Mouse (Mus musculus): ENCODE results near the gene Anxa2. TPM values are rescaled to one million over a fixed set of nuclear protein-coding genes. Genes with fewer than 3 reads are reported as not detected.

Anxa2 gene
- polyA plus RNA-seq, 1 experiment from 2014 or later: 858 TPM

GRCm38 (mm10) chr9:69483811-69484210 lies 30.4 kb downstream of the Anxa2 start:
- Histone ChIP-seq H3K9ac (no peak overlapping the region), H3K4me2 (no peak overlapping the region), H3K27ac (no peak overlapping the region), H3K27me3 (no peaks in the 10 kb centered on the region), H3K4me1 (no peaks in the 10 kb centered on the region), H3K9me3 (no peaks in the 10 kb centered on the region), H3K36me3 (peaks cover 87% of the 10 kb centered on the region), H3K4me3 (no peak overlapping the region)
- 60% methylated on average over 12 of the region's 12 CpGs for WGBS
- ATAC-seq (ENCODE audit: borderline replicate concordance, extremely low read depth, low FRiP score, low TSS enrichment): no peak

- H3K4me2 ChIP-seq: no peak overlapping the region
- no peak overlapping the region for H3K9ac ChIP-seq
- WGBS: 57% methylated on average over 8 of the region's 8 CpGs
- no peaks in the 10 kb centered on the region for H3K27me3 ChIP-seq
- H3K27ac ChIP-seq: no peak overlapping the region
- H3K4me1 ChIP-seq: no peaks in the 10 kb centered on the region
- peaks cover 97% of the 10 kb centered on the region for H3K36me3 ChIP-seq
- ATAC-seq (ENCODE audit: borderline replicate concordance, extremely low read depth, low FRiP score, low TSS enrichment): no peak
- H3K9me3 ChIP-seq: no peaks in the 10 kb centered on the region
- no peak overlapping the region for H3K4me3 ChIP-seq
Observed at GRCm38 (mm10) chr9:69486140-69486539, 32.7 kb downstream of the Anxa2 start.

GRCm38 (mm10) chr9:69488510-69488909 lies 35.1 kb downstream of the Anxa2 start:
- Histone ChIP-seq H3K36me3 (peaks cover 100% of the 10 kb centered on the region), H3K4me2 (no peak overlapping the region), H3K27ac (peak overlapping the region; percentile 11; the same call in 1 of the 2 replicates), H3K27me3 (no peaks in the 10 kb centered on the region), H3K4me3 (no peak overlapping the region), H3K9me3 (no peaks in the 10 kb centered on the region), H3K9ac (no peak overlapping the region), H3K4me1 (no peaks in the 10 kb centered on the region)
- WGBS: 37% methylated on average over 8 of the region's 8 CpGs
- ATAC-seq (ENCODE audit: borderline replicate concordance, extremely low read depth, low FRiP score, low TSS enrichment): no peak

- ATAC-seq (ENCODE audit: borderline replicate concordance, extremely low read depth, low FRiP score, low TSS enrichment): no peak
- H3K36me3 ChIP-seq: peaks cover 97% of the 10 kb centered on the region
- WGBS: 33% methylated on average over 5 of the region's 5 CpGs
- H3K4me1 ChIP-seq: no peaks in the 10 kb centered on the region
- H3K4me3 ChIP-seq: no peak overlapping the region
- H3K4me2 ChIP-seq: no peak overlapping the region
- H3K27me3 ChIP-seq: no peaks in the 10 kb centered on the region
- H3K9ac ChIP-seq: no peak overlapping the region
- H3K27ac ChIP-seq: peak overlapping the region; percentile 11; the same call in 1 of the 2 replicates
- H3K9me3 ChIP-seq: no peaks in the 10 kb centered on the region
Observed at GRCm38 (mm10) chr9:69488972-69489371, 35.6 kb downstream of the Anxa2 start.

GRCm38 (mm10) chr9:69492809-69493208 lies 39.4 kb downstream of the Anxa2 start:
- H3K9ac ChIP-seq: no peak overlapping the region
- no peaks in the 10 kb centered on the region for H3K4me1 ChIP-seq
- no peak overlapping the region for H3K4me2 ChIP-seq
- 97% methylated on average over 6 of the region's 6 CpGs for WGBS
- no peaks in the 10 kb centered on the region for H3K27me3 ChIP-seq
- H3K4me3 ChIP-seq: no peak overlapping the region
- H3K36me3 ChIP-seq: peaks cover 58% of the 10 kb centered on the region
- H3K9me3 ChIP-seq: no peaks in the 10 kb centered on the region
- no peak for ATAC-seq (ENCODE audit: borderline replicate concordance, extremely low read depth, low FRiP score, low TSS enrichment)
- no peak overlapping the region for H3K27ac ChIP-seq

- H3K9ac ChIP-seq: no peak overlapping the region
- H3K4me2 ChIP-seq: no peak overlapping the region
- no peaks in the 10 kb centered on the region for H3K9me3 ChIP-seq
- no peaks in the 10 kb centered on the region for H3K36me3 ChIP-seq
- H3K4me1 ChIP-seq: no peaks in the 10 kb centered on the region
- no peak for ATAC-seq (ENCODE audit: borderline replicate concordance, extremely low read depth, low FRiP score, low TSS enrichment)
- WGBS: 29% methylated on average over 6 of the region's 6 CpGs
- no peak overlapping the region for H3K27ac ChIP-seq
- peaks cover 25% of the 10 kb centered on the region; the same call in 1 of the 2 replicates for H3K27me3 ChIP-seq
- no peak overlapping the region for H3K4me3 ChIP-seq
Observed at GRCm38 (mm10) chr9:69502504-69502903, 49.1 kb downstream of the Anxa2 start.

GRCm38 (mm10) chr9:69505611-69506010 lies 52.2 kb downstream of the Anxa2 start:
- H3K4me1 ChIP-seq: no peaks in the 10 kb centered on the region
- no peak overlapping the region for H3K4me2 ChIP-seq
- no peaks in the 10 kb centered on the region for H3K36me3 ChIP-seq
- no peak overlapping the region for H3K27ac ChIP-seq
- no peak overlapping the region for H3K4me3 ChIP-seq
- no peaks in the 10 kb centered on the region for H3K9me3 ChIP-seq
- peaks cover 43% of the 10 kb centered on the region for H3K27me3 ChIP-seq
- WGBS: 10% methylated on average over 7 of the region's 7 CpGs
- H3K9ac ChIP-seq: no peak overlapping the region
- ATAC-seq (ENCODE audit: borderline replicate concordance, extremely low read depth, low FRiP score, low TSS enrichment): no peak

GRCm38 (mm10) chr9:69507206-69507605 lies 53.8 kb downstream of the Anxa2 start:
- 42% methylated on average over 11 of the region's 11 CpGs for WGBS
- H3K4me3 ChIP-seq: no peak overlapping the region
- peaks cover 43% of the 10 kb centered on the region for H3K27me3 ChIP-seq
- H3K9ac ChIP-seq: no peak overlapping the region
- no peak overlapping the region for H3K4me2 ChIP-seq
- H3K27ac ChIP-seq: no peak overlapping the region
- no peaks in the 10 kb centered on the region for H3K9me3 ChIP-seq
- H3K4me1 ChIP-seq: no peaks in the 10 kb centered on the region
- H3K36me3 ChIP-seq: no peaks in the 10 kb centered on the region
- no peak for ATAC-seq (ENCODE audit: borderline replicate concordance, extremely low read depth, low FRiP score, low TSS enrichment)

- H3K9me3 ChIP-seq: no peaks in the 10 kb centered on the region
- H3K27me3 ChIP-seq: peaks cover 40% of the 10 kb centered on the region
- no peak overlapping the region for H3K4me3 ChIP-seq
- no peak overlapping the region for H3K9ac ChIP-seq
- 69% methylated on average over 8 of the region's 8 CpGs for WGBS
- H3K4me1 ChIP-seq: no peaks in the 10 kb centered on the region
- no peaks in the 10 kb centered on the region for H3K36me3 ChIP-seq
- no peak for ATAC-seq (ENCODE audit: borderline replicate concordance, extremely low read depth, low FRiP score, low TSS enrichment)
- H3K27ac ChIP-seq: no peak overlapping the region
- H3K4me2 ChIP-seq: no peak overlapping the region
Observed at GRCm38 (mm10) chr9:69508016-69508415, 54.6 kb downstream of the Anxa2 start.

GRCm38 (mm10) chr9:69511881-69512590 lies 58.6 kb downstream of the Anxa2 start:
- peaks cover 2% of the 10 kb centered on the region; the same call in 1 of the 2 replicates for H3K4me1 ChIP-seq
- H3K4me2 ChIP-seq: no peak overlapping the region
- WGBS: 12% methylated on average over 11 of the region's 11 CpGs
- no peak overlapping the region for H3K4me3 ChIP-seq
- no peaks in the 10 kb centered on the region for H3K9me3 ChIP-seq
- no peak overlapping the region for H3K9ac ChIP-seq
- ATAC-seq (ENCODE audit: borderline replicate concordance, extremely low read depth, low FRiP score, low TSS enrichment): no peak
- H3K27me3 ChIP-seq: peaks cover 33% of the 10 kb centered on the region
- H3K27ac ChIP-seq: no peak overlapping the region
- H3K36me3 ChIP-seq: no peaks in the 10 kb centered on the region

GRCm38 (mm10) chr9:69512726-69513125 lies 59.3 kb downstream of the Anxa2 start:
- 86% methylated on average over 1 of the region's 1 CpGs for WGBS
- Histone ChIP-seq H3K4me2 (no peak overlapping the region), H3K27me3 (peaks cover 26% of the 10 kb centered on the region), H3K36me3 (no peaks in the 10 kb centered on the region), H3K27ac (no peak overlapping the region), H3K4me3 (no peak overlapping the region), H3K9ac (no peak overlapping the region), H3K4me1 (peaks cover 9% of the 10 kb centered on the region; the same call in 1 of the 2 replicates), H3K9me3 (no peaks in the 10 kb centered on the region)
- no peak for ATAC-seq (ENCODE audit: borderline replicate concordance, extremely low read depth, low FRiP score, low TSS enrichment)

- WGBS: 64% methylated on average over 8 of the region's 8 CpGs
- ATAC-seq (ENCODE audit: borderline replicate concordance, extremely low read depth, low FRiP score, low TSS enrichment): no peak
- Histone ChIP-seq H3K4me2 (no peak overlapping the region), H3K27me3 (peaks cover 15% of the 10 kb centered on the region), H3K36me3 (no peaks in the 10 kb centered on the region), H3K4me3 (no peak overlapping the region), H3K4me1 (peaks cover 20% of the 10 kb centered on the region; the same call in 1 of the 2 replicates), H3K9me3 (no peaks in the 10 kb centered on the region), H3K9ac (no peak overlapping the region), H3K27ac (no peak overlapping the region)
Observed at GRCm38 (mm10) chr9:69514206-69514605, 60.8 kb downstream of the Anxa2 start.
